In the genomic region with DNA sequence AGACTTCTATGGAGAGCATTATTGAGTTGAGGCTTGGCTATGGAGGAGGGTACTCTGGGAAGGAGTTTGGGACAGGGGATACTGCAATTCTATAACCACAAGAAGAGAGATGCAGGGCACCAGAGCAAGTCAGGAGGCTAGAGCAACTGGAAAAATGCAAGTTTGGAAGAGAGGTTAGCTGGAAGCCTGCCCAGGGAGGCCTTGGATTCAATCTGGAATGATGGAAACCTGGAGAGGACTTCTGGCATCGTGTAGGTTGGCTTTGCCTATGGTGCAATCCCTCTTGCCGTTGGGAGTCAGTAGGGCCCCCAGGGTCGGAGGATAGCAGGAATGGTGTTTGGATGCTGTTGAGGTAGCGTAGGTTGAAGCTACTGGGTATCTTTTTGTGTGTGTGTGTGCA, we compare ENCODE assay signal across 12 mouse cellular contexts.
"Had no signal": no experiment of that assay in that cellular context is flagged by ENCODE, and none has a peak within 500 bp of the region (broad histone marks: within the 10 kb centered on the region; RNA-seq: fewer than 3 reads in every experiment).

No protein-coding gene starts in this region.

- H3K36me3 ChIP-seq: limb, embryonic 13.5 days; midbrain, embryonic 12.5 days; neural tube, embryonic 13.5 days had no signal

- H3K4me1 ChIP-seq: limb, embryonic 13.5 days had no signal

- H3K27ac ChIP-seq: limb, embryonic 13.5 days; liver, embryonic 14.5 days; midbrain, embryonic 12.5 days; neural tube, embryonic 13.5 days had no signal

- H3K4me3 ChIP-seq: limb, embryonic 13.5 days; midbrain, embryonic 12.5 days; neural tube, embryonic 13.5 days had no signal

- DNase-seq: kidney, postnatal 36 days; left cerebral cortex, postnatal 4 days; lung, adult 18-20 months; retina, postnatal 1 day; right cerebral cortex, postnatal 4 days; spleen, adult 18-20 months; thymus, adult 18-20 months; thymus, postnatal 14 days had no signal

- H3K9me3 ChIP-seq: limb, embryonic 13.5 days; midbrain, embryonic 12.5 days; neural tube, embryonic 13.5 days had no signal

- H3K4me2 ChIP-seq: limb, embryonic 13.5 days; midbrain, embryonic 12.5 days; neural tube, embryonic 13.5 days had no signal

- H3K27me3 ChIP-seq: limb, embryonic 13.5 days; midbrain, embryonic 12.5 days; neural tube, embryonic 13.5 days had no signal

- H3K9ac ChIP-seq: limb, embryonic 13.5 days; liver, embryonic 14.5 days; midbrain, embryonic 12.5 days; neural tube, embryonic 13.5 days had no signal
